Mouse (Mus musculus) right cerebral cortex, postnatal 4 days (tissue): ENCODE measurements at regions not wholly inside any gene's neighbourhood (a gene's known extent, or its start where the extent isn't known, plus 50 kb on each side); places are given as distances from the start of the nearest gene placed in this dataset.
"Not testable (repeated sequence)": the region's sequence is repeated elsewhere in the genome, so short reads cannot be mapped to it uniquely, and the experiment has no call there.

ENCODE experiments used
- DNase-seq: peaks from one replicate; pipeline ENCODE4 v3.0.0-alpha.2; 2022

GRCm38 (mm10) chr2:57185151-57185550, 52.3 kb upstream of the Gpd2 start:
- no peak for DNase-seq

GRCm38 (mm10) chr2:57183108-57183507, 54.3 kb upstream of the Gpd2 start:
- not testable (repeated sequence) for DNase-seq

- peak; percentile 93 for DNase-seq
Measured at GRCm38 (mm10) chr2:57181692-57182541, 55.5 kb upstream of the Gpd2 start.

GRCm38 (mm10) chr2:57181350-57181691, 56.1 kb upstream of the Gpd2 start:
- DNase-seq, result no peak

GRCm38 (mm10) chr2:57178056-57178455, 54.3 kb upstream of the Nr4a2 start:
- no peak for DNase-seq

GRCm38 (mm10) chr2:57176547-57176946, 52.7 kb upstream of the Nr4a2 start:
- no peak for DNase-seq

- no peak for DNase-seq
Measured at GRCm38 (mm10) chr2:57175219-57175618, 51.4 kb upstream of the Nr4a2 start.
